In genomic region chr11:98026570-98027296, GRCm38 (mm10) we compare ENCODE assay signal across 8 mouse cellular contexts. TPM values are rescaled to one million over a fixed set of nuclear protein-coding genes. Genes with fewer than 3 reads are reported as not detected.
DNase-seq lines count a peak whose midpoint lies in the region; ATAC-seq lines count a peak whose summit lies in the region.

Gene Rpl19, plus strand, starts transcription at chr11:98026710.

- no peaks in the 10 kb centered on the region for H3K9me3 ChIP-seq in megakaryocyte, embryonic 14.5 days

- H3K4me1 ChIP-seq in megakaryocyte, embryonic 14.5 days: peaks cover 35% of the 10 kb centered on the region

- peaks cover 13% of the 10 kb centered on the region for H3K27me3 ChIP-seq in megakaryocyte, embryonic 14.5 days (replicated peaks)

- H3K36me3 ChIP-seq in megakaryocyte, embryonic 14.5 days (replicated peaks; ENCODE audit: low read length): peaks cover 35% of the 10 kb centered on the region

- peak; percentile 75 for ATAC-seq in common myeloid progenitor, adult 5-6 weeks (replicated peaks; ENCODE audit: low read depth, poor library complexity, severe bottlenecking)

- DNase-seq in ZHBTc4 (ENCODE audit: low read depth, low spot score): peak; percentile 94
- peak; percentile 82 to 89 for DNase-seq in gastrocnemius, adult 8-10 months (ENCODE audit: low spot score in 2 of 2)
- DNase-seq in hindlimb bud, embryonic 11.5 days (ENCODE audit: extremely low spot score, low read depth, low spot score): peak; percentile 99
- peak; percentile 86 to 94 for DNase-seq in left cerebral cortex, adult 8-10 months (ENCODE audit: low spot score in 2 of 2)
- DNase-seq in right cerebral cortex, postnatal 10 days (ENCODE audit: low spot score in 2 of 2): peak; percentile 95 to 96
- DNase-seq in urinary bladder, postnatal 25 days (ENCODE audit: low spot score): peak; percentile 93

- H3K4me3 ChIP-seq in megakaryocyte, embryonic 14.5 days (replicated peaks): peak within 1 kb of the TSS; percentile 97

RNA-seq across cellular contexts. Expression of gene Rpl19, which starts in this region (rescaled TPM):
- 1,577 and 1,620 TPM in 2 replicates for total RNA-seq in common myeloid progenitor, adult 5-6 weeks (2017)
- 100 to 1,000 TPM; 364 to 479 (median 402) TPM for total RNA-seq in gastrocnemius, adult 8-10 months (2022)
- total RNA-seq in left cerebral cortex, adult 8-10 months (2022): 100 to 1,000 TPM; 564 to 674 (median 627) TPM
- 275 and 2,598 TPM in 2 replicates for polyA plus RNA-seq in megakaryocyte, embryonic 14.5 days (2012; ENCODE audit: insufficient read depth, low replicate concordance)

Comparison
In these comparisons a context has a peak if more than half of its experiments do, and no peak if none do; other contexts are left out.
1. Peak in every context shown above with its lines: DNase-seq, ATAC-seq and H3K4me3 ChIP-seq.